Mouse (Mus musculus) urinary bladder, postnatal 14 days (tissue): ENCODE results near the gene Srp54c.
"Not testable (repeated sequence)": the region's sequence is repeated elsewhere in the genome, so short reads cannot be mapped to it uniquely, and the experiment has no call there.

Experiments
- DNase-seq: peaks from one replicate; pipeline ENCODE4 v3.0.0; 2021; ENCODE audit warnings: low spot score

Gene Srp54c

DNA sequence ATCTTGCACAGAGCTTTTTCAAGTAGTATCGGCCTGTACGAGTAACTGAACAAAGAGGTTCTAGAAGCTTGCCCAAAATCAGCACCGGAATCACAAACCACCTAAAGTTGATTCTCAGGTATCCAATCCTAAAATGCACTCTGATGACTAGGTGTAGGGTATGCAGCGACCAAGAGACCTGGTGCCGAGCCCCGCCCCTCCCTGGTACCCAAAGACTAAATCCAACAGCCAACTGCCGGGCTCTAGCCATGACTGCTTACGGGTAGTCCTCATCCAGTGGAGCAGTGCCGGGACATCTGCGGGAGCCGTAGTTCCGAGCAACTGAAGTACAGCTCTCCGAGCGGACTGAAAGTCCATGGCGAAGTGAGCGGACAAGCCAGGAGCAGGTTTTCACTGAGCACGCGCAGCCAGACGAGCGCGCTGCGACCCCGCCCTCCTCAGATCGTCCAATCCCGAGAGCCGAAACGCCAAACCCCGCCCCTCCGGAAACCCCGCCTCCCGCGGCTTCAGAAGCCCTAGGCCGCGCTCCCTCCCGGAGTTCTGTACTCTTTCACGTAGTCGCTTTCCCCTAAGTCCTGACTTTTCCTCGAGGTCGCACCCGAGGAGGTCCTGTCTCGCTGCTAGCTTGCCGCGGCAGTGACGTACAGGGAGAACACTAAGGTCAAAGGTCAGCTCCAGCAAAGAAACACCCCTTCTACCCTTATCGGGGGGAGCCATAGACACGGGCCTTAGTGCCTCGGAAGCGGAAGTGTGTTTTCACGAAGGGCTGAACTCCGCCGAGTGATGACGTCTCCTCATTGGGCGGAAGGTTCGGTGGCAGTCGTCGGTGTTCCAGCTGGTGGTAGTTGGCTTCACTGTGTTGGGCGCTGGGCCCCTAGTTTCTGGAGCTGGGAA lies at the start of gene Srp54c:
TSS of gene Srp54c (plus strand) at position 543 of the 894 bp plus-strand sequence.
- not testable (repeated sequence) for DNase-seq

DNA sequence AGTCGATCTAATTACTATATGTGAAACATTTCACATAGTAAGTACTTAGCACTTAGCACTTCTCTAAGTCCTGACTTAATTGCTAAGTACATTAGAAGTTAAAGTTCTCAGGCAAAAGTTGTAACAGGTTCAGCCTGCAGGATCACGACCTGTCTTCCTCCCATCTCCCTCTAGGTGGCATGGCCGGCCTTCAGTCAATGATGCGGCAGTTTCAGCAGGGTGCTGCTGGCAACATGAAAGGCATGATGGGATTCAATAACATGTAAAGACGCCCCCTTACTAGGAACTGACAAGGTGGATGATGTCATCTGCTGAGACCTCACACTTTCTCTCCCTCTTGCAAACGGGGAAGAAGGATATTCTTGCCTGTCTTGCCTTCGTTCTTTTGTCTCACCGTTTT lies 42.3 kb upstream of the Srp54c start:
- DNase-seq, result not testable (repeated sequence)

DNA sequence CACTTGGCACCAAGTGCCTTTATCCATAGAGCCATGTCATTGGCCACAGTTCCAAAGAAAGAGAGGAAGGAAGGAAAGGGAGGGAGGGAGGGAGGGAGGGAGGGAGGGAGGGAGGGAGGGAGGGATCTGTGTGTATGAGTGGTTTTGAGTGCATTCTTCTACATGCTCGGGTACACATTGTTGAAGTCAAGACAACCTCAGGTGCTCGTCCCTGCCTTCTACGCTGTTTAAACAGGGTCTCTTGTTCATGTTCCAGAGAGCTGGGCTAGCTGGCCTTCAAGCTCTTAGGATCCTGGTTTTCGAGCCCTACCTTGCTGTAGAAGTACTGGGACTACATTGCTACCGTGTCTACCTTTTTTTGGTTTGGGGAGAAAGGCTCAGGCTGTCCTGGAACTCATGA lies 40.8 kb upstream of the Srp54c start:
- DNase-seq, result not testable (repeated sequence)

DNA sequence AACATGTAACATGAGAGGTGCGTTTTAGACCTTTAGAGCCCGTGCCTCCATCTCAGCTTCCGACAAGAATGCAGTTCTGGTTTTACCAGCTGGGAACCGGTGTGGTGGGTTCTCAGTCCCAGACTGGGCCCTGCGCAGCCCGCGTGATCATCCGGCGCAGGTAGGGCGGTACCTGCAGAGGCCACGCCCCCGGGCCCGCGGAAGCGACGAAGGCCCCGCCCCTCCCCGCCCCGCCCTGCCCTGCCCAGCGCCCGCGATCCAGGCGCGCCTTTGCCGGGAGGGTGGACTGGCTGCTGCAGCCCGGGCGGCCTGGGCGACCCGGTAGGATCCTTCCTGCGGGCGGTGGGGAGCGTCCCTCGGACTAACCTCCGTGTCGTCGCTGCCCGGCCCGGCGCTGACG lies 30.7 kb upstream of the Srp54c start, which contains the start of gene 1700047I17Rik2:
TSS of gene 1700047I17Rik2 (plus strand) at position 287 of the 400 bp plus-strand sequence.
- DNase-seq, result not testable (repeated sequence)

DNA sequence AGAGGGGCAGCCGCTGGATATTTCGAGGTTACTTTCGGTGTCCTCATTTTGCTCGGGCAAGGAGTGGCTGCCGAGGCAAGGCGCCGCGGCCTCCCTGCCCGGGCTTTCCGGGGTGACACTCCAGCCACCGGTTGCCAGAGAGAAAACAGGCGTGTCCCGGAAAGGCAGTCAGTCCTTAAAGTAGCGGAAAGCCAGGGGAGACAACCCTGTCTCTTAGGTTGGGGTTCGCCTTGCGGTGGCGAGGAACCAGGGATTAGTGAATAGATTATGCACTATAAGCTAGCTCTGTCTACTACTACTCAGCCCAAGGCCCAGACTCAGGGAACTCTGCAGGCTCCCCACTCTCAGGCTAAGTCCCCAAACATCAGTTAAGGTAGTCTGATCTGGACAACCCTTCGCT lies 30.2 kb upstream of the Srp54c start:
- not testable (repeated sequence) for DNase-seq

DNA sequence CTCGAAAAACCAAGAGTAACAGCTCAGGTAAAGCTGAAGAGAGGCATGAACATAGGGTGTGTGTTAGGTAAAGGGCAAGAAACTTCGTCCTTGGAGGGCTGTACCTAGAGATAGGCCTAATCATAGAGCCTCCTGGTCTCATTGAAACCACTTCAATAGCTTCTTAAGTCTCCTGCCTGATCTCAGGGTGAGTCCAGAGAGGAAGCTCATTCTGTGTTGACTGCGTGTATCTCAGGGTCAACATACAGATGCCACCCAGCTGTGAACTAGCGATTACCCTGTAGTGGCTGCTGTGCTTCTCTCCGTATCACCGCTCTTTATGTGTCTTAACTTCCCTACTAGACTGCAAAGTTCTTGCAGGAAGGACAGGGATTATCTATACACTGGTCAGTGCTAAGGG lies 17.0 kb upstream of the Srp54c start:
- DNase-seq, result not testable (repeated sequence)

DNA sequence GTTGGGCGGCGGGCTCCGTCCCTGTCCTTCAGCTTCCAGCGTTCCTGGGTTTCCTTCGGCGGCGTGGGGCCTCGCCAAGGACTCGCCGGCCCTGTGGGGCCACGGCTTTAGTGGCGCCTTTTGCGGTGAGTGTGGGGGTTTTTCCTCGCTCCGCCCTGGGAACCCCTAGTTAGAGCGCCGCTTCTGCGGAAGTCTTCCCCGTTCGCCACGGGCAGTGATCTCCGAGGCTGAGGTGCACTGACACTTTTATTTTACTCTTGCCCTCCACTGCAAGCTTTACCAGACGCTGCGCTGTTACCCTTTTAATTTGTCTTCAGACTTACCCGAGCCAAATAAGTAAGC lies 523 bp downstream of the Srp54c start:
- not testable (repeated sequence) for DNase-seq

DNA sequence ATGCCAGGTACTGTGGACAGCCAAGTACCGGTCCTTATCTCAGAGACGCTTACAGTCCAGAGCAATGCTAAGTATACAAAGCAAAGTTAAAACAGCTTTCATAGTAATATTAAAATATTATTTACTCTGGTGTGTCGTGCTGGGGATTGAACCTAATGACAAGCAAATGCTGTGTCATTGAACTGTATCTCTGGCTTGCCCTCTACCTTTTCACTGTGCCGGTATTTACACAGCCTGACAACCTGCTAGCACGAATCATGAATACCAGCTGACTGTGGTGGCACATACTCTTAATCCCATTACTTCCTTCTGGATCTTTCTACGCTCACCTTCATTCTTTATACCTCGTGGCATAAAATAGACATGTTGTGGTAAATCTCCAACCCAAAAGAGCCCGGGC lies 12.3 kb downstream of the Srp54c start:
- DNase-seq, result not testable (repeated sequence)

DNA sequence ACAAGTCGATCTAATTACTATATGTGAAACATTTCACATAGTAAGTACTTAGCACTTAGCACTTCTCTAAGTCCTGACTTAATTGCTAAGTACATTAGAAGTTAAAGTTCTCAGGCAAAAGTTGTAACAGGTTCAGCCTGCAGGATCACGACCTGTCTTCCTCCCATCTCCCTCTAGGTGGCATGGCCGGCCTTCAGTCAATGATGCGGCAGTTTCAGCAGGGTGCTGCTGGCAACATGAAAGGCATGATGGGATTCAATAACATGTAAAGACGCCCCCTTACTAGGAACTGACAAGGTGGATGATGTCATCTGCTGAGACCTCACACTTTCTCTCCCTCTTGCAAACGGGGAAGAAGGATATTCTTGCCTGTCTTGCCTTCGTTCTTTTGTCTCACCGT lies 32.0 kb downstream of the Srp54c start:
- not testable (repeated sequence) for DNase-seq

DNA sequence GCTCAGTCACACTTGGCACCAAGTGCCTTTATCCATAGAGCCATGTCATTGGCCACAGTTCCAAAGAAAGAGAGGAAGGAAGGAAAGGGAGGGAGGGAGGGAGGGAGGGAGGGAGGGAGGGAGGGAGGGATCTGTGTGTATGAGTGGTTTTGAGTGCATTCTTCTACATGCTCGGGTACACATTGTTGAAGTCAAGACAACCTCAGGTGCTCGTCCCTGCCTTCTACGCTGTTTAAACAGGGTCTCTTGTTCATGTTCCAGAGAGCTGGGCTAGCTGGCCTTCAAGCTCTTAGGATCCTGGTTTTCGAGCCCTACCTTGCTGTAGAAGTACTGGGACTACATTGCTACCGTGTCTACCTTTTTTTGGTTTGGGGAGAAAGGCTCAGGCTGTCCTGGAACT lies 33.4 kb downstream of the Srp54c start:
- DNase-seq, result not testable (repeated sequence)

DNA sequence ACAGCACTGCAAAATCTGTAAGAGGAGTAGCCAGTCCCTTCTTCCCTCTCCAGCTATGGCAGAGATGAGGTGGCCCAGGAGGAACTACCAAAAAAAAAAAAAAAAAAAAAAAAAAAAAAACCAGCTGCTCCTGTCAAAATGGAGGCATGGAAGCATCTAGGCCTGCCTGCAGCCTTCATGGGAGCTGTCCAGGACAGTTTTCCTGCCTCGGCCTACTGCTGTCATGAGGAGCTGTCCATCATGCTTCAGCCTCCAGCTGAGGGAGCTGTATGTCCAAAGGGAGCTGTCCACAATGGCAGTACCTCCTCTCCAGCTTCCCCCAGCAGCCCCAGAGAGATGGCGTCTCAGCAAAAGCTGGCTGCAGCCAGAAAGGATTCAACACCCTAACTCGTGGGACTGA lies 42.3 kb downstream of the Srp54c start:
- no peak for DNase-seq

DNA sequence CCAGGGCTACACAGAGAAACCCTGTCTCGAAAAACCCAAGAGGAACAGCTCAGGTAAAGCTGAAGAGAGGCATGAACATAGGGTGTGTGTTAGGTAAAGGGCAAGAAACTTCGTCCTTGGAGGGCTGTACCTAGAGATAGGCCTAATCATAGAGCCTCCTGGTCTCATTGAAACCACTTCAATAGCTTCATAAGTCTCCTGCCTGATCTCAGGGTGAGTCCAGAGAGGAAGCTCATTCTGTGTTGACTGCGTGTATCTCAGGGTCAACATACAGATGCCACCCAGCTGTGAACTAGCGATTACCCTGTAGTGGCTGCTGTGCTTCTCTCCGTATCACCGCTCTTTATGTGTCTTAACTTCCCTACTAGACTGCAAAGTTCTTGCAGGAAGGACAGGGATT lies 47.6 kb downstream of the Srp54c start:
- DNase-seq, result not testable (repeated sequence)

DNA sequence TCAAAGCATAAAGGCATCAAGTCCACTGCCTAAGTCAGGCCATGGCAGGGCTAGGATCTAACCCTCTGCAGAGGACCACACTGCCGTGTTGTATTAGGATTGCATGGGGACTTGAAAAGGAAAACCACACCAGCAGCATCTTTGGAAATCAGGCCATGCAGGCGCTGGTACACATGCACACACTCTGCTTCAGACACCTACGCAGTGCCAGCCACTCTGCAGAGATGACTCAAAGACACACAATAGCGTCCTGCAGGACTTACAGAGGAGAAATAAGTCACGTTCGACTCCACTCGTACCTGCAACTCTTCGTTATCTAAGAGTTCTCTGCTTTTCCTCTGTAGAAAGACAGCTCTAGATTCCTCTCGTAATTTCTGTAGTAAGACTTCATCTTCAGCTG lies 68.1 kb downstream of the Srp54c start:
- DNase-seq, result no peak

DNA sequence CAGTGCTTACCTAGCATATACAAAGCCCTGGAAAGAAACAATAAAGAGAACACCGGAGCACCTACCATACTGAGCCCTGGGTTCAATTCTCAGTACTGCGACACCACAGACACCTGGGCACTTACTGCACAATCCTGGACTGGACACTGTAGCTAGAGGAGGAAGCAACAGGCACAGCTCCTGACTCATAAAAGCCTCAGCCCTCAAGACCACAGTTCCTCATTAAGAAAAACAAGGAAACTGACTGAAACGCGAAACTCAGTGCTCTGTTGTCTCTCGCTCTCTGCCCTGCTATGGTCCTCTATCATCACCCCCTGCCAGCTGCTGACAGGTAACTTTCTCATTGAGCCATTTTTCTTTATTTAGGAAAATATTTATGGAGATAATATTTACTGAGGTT lies 69.4 kb downstream of the Srp54c start, which contains the start of gene 1110008L16Rik:
TSS of gene 1110008L16Rik (plus strand) at position 242 of the 400 bp plus-strand sequence.
- no peak for DNase-seq

DNA sequence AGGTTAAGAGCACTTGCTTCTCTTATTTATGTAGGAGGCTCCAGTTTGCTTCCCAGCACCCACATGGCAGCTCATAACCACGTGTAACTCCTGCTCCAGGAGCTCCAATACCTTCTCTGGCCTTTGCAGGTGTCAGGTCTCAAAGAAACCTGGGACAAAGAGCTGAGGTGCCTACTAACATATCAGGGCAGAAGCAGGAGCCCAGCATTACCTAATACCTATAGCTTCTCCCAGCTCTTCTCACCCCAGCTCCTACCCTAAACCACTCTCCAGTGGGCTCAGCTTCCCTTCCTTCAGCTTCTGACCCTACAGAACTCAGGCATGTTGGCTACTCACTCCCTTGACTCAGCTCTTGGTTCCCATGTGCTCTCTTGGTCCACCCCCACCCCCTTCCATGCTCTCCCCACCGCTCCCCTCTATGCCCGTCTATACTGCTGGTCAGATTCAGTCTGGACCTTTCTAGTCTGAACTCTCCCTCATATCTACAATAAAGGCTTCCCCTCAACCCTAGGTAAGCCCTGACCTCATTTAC lies 70.9 kb downstream of the Srp54c start:
- DNase-seq, result no peak

DNA sequence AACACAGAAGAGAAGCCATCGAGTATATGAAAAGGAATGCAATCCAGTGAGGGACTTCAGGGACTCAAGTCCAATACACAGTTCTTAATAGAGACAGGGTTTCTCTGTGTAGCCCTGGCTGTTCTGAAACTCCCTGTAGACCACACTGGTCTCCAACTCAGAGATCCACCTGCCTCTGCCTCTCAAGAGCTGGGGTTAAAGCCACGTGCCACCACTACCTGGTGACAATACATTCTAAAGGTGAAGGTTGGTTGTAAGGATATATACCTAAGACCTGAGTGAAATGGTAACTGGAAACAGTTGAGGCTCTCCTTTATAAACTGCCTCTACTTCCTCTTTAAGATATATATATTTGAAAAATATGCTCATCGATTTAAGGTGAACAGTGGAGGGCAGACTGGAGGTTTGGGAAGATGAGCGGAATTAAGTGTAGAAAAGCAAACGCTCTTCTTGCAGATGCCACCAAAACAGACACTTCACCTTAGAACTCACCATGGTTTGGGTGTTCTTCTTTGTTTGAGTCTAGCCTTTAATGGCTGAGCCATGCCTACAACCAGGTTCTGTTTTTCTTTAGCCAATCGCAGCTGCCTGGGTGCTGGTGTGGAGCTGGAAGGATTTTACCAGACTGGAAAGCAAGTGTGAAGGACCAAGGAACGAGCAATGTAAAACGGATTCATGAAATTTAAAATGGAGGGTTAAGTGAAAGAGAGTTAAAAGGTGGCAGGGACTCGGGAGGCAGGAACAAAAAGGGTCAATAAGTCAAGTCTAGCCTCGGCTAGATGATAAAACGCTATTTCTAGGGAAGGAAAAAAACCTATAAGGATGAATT lies 71.7 kb downstream of the Srp54c start:
- no peak for DNase-seq

DNA sequence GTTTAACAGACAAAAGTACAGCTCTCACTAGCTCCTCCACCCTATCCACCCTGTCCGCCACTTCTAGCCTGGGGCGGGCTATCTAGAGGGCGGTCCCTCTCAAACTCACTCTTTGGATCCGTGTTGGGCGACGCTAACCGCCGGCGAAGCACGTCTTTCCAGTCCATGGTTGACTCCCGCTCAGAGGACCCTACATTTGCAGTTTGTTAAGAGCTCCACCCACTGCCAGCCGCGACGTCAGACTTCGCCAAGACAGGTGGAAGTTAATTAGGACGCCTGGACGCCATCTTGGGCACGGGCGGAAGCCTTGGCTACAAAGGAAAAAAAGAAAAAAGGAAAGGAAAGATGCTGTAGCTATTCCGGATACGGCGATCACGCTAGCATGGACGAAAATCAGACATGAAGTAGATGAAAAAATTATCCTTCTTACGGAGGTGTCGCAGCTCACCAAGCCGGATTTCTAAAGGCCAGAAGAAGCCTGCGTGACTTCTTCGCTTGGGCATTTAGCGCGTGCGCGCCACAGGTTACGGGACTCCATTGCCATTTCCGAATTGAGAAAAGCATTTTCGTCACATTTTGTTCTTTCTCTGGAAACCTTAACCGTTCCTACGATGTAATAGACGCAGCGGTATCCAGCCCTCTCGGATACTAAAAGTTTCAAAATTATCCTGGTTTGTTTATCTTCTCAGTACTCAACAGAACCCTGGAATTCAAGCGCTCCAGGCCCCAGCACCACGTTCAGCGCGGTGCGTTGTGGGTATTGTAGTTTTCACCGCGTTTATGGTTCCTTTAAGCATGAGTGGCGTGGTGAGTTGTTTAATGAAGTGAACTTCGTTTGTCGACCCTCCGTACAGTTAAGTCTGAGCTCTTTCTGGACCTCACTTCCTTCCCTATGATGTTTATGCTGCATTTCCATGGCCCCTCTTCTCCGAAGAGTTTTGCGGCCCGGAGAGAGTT lies 72.8 kb downstream of the Srp54c start, which contains the start of gene Ppp2r3c:
TSS of gene Ppp2r3c (minus strand) at position 514 of the 957 bp plus-strand sequence.
- peak; percentile 90 for DNase-seq

DNA sequence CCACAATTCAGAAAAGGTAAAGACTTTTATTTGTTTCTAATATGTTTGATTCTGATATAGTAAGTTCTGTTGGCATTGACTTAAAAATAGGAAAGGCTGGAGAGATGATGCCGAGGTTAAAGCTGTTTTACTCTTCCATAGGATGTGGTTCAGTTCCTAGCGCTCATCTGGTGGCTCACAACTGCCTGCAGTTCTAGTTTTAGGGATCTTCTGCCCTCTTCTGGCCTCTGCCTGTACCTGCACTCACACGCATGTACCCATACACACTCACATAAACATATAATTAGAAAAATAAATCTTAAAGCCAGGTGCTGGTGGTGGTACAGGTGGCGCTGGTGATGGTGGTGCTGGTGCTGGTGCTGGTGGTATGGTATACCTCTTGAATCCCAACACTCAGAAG lies 76.4 kb downstream of the Srp54c start:
- no peak for DNase-seq

DNA sequence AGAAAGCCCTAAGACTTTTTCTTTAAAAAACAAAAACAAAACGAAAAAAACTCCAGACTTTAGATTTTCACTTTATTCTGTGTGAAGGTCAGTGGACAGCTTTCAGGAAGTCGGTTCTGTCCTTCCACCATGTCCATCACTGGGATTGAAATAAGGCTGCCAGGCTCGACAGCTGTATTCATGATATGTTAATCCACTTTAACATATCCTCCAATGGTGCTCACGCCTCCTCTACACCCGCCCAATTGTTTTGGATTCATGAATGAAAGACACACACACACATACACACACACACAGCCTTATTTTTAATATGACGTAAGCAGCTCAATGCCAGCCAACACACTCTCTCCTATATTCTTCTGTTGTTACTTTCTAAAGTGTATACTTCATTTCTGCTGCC lies 77.6 kb downstream of the Srp54c start:
- no peak for DNase-seq

DNA sequence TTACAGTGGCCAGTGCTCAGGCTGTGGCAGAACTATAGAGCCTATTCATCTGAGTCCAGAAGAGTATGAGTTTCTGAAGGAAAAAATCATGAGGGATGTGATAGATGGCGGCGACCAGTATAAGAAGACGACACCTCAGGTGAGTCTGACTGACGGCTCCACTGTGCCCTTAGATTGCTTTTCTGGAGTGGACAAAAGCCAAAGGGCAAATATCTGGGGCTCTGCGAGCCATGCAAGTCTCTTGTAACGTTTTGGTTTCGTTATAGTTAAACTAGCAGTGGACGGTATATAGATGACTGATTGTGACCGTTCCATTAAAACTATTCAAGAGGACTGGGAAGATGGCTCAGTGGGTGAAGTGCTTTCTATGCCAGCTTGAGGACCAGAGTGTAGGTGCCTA lies 78.8 kb downstream of the Srp54c start:
- DNase-seq, result no peak

DNA sequence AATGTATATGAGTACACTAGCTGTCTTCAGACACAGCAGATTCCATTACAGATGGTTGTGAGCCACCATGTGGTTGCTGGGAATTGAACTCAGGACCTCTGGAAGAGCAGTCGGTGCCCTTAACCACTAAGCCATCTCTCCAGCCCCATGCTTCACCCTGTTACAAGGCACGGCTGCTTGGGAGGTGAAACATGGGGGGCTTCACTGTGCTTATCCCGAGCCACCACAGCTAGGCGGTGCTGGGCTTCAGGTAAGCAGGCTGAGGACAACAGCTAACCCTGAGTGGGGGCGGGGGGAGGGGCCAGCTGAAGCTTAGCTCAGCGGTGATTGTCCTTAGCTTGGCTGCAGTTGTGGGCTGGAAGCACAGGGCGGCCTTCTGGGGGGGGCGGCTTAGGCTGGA lies 79.5 kb downstream of the Srp54c start:
- no peak for DNase-seq
